Mouse (Mus musculus): Measurements from ENCODE around the gene Kremen1. TPM values are rescaled to one million over a fixed set of nuclear protein-coding genes. Genes with fewer than 3 reads are reported as not detected.

Gene Kremen1
- total RNA-seq (2017), result 7.5 and 8.5 TPM in 2 replicates

DNA sequence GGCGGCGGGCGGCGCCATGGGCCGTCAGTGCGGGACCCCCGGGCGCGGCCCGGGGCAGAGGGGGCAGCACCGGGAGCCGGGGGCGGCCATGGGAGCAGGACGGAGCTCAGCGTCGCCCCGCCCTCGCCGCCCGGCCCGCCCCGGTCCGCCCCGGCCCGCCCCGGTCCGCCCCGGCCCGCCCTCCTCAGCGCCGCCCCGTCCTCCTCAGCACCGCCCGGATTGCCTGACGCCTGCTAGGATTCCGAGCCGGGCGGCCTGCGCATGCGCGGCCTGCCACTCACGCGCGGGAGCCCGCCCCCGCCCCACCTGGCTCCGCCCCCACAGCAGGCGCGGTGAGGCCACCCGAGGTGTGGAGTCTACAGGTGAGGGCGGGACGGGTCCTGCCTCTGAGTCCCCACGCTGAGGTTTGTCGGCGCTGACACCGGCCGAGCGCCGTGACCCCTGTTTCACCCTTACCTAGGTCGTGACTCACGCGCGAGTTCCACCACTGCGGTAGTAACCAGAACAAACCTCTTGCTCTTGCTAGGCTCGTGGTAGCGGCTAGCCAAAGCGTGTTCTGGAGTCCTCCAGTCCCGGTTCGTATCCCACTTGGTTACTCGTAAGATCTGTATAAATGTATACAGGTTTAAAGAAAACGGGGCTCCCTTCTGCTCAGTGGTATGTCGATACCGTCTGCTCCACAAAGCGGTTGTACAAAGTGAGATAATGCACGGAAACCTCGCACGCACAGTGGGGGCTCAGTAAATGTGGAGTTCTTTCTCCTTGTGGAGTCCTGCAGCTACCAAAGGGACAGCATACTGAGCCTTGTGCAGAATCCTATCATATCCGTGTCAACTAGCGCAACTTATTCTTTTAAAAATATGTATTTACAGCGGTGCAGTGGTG is at the start of gene Kremen1:
TSS of gene Kremen1 (minus strand) at position 51 of the 885 bp plus-strand sequence.
- peak; percentile 65 for ATAC-seq (ENCODE audit: extremely low read depth, insufficient number of reproducible peaks, low FRiP score, poor library complexity, severe bottlenecking)

GRCm38 (mm10) chr11:5307024-5307905 is 45.9 kb upstream of the Kremen1 start:
- ATAC-seq (ENCODE audit: extremely low read depth, insufficient number of reproducible peaks, low FRiP score, poor library complexity, severe bottlenecking), result no peak

DNA sequence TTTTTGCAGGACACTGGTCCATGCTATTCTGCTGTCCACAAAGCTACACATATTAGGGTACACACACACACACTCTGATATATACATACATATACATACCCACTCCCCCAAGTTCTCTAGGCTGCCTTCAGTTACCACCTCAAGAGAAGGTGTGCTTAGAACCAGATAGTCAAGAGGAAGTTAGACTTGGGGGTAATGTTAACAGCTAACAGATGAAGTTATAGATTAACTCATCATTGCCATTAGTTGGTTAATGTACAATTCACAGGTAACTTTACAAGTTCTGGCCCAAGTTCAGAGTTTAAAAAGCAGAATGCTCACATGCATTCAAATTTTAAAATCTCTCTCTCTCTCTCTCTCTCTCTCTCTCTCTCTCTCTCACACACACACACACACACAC is 44.7 kb upstream of the Kremen1 start:
- ATAC-seq (ENCODE audit: extremely low read depth, insufficient number of reproducible peaks, low FRiP score, poor library complexity, severe bottlenecking), result no peak

- no peak for ATAC-seq (ENCODE audit: extremely low read depth, insufficient number of reproducible peaks, low FRiP score, poor library complexity, severe bottlenecking)
Measured at GRCm38 (mm10) chr11:5304526-5304925, 43.2 kb upstream of the Kremen1 start.

- no peak for ATAC-seq (ENCODE audit: extremely low read depth, insufficient number of reproducible peaks, low FRiP score, poor library complexity, severe bottlenecking)
Measured at GRCm38 (mm10) chr11:5298007-5298372, 36.6 kb upstream of the Kremen1 start.

- no peak for ATAC-seq (ENCODE audit: extremely low read depth, insufficient number of reproducible peaks, low FRiP score, poor library complexity, severe bottlenecking)
Measured at GRCm38 (mm10) chr11:5297148-5298006, 36.0 kb upstream of the Kremen1 start.

DNA sequence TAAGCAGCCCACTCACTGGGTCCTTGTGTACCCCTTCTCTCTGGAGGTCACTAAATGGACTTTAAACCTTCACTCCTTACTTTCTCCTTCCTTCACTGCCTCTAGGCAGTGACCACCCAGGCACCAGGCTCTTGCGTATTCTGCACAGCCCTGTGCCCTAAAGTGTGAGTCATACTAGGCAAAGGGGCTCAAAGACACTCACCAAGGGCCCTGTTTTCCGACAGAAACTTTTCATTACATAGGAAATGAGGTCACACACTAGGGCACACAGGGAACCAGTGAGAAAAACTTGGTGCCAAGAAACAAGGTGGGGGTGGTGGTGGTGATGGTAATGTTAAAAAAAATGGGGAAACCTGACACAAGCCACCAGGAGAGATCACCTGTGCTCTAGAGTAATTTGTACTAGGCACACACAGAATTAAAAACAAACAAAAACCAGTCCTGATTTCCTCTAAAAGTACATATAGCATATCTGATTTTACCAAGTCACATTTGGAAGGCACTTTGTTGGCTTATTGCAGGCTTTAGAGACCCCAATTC is 35.3 kb upstream of the Kremen1 start:
- ATAC-seq (ENCODE audit: extremely low read depth, insufficient number of reproducible peaks, low FRiP score, poor library complexity, severe bottlenecking), result no peak

DNA sequence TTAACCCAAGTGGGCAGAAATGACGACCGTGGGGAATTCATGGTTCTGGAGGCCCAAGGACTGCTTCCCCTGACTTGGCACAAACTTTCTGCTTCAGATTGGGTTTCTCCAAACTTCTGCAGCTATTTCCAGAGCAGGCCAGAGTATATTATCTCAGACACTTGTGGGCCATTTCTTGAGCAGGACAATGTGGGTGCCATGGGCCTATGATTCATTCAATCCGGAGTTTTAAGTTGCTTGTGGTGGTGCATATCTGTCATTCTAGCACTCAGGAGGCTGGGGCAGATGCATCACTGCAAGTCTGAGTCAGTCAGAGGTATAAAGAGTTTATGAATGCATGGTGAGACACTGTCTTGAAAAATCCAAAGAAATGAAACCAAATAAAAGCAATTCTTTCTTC is 33.4 kb upstream of the Kremen1 start:
- ATAC-seq (ENCODE audit: extremely low read depth, insufficient number of reproducible peaks, low FRiP score, poor library complexity, severe bottlenecking), result no peak

DNA sequence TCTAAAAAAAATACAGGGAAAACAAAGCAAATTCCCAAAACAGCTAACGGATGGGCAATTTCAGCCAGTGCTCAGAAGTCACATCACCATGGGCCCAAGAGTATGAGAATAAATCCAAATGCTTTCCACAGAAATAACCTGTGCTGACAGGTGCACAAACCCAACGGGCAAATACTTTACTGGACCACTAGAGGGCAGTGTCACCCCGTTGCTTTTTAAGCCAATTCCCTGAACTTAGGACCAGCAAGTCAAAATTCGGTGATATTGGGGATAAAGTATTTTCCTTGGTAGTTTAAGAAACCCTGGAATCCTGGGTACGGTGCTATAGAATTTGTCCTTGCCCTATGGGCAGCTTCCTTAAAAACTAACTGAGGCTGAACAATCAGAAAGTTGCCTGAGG is 29.3 kb upstream of the Kremen1 start:
- 0 out of 2 replicates have a peak, but pooled peaks have one; percentile 39 for ATAC-seq (ENCODE audit: extremely low read depth, insufficient number of reproducible peaks, low FRiP score, poor library complexity, severe bottlenecking)

- no peak for ATAC-seq (ENCODE audit: extremely low read depth, insufficient number of reproducible peaks, low FRiP score, poor library complexity, severe bottlenecking)
Measured at GRCm38 (mm10) chr11:5289826-5290580, 28.6 kb upstream of the Kremen1 start.

GRCm38 (mm10) chr11:5283987-5284386 is 22.6 kb upstream of the Kremen1 start:
- ATAC-seq (ENCODE audit: extremely low read depth, insufficient number of reproducible peaks, low FRiP score, poor library complexity, severe bottlenecking), result no peak

GRCm38 (mm10) chr11:5280932-5281331 is 19.6 kb upstream of the Kremen1 start:
- ATAC-seq (ENCODE audit: extremely low read depth, insufficient number of reproducible peaks, low FRiP score, poor library complexity, severe bottlenecking), result no peak

DNA sequence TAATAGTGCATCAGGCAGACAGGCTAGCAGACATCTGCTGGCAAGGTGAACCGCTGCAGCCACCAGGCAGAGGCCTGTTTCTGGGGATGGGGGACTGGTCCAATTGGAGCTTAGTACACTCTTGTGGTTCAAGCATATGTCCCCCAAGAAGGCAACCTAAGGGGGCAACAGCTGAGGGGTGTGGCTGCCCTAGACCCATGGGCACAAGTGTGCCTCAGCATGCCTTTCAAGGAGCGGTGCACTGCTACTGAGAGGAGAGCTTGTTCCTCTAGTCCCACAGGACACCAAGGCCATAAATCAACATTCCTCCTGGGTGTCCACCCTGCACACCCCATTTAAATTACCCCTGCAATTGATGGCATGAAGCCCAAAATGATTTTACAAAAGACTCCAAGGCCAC is 17.1 kb upstream of the Kremen1 start:
- no peak for ATAC-seq (ENCODE audit: extremely low read depth, insufficient number of reproducible peaks, low FRiP score, poor library complexity, severe bottlenecking)

GRCm38 (mm10) chr11:5277307-5277971 is 16.1 kb upstream of the Kremen1 start:
- ATAC-seq (ENCODE audit: extremely low read depth, insufficient number of reproducible peaks, low FRiP score, poor library complexity, severe bottlenecking), result no peak

DNA sequence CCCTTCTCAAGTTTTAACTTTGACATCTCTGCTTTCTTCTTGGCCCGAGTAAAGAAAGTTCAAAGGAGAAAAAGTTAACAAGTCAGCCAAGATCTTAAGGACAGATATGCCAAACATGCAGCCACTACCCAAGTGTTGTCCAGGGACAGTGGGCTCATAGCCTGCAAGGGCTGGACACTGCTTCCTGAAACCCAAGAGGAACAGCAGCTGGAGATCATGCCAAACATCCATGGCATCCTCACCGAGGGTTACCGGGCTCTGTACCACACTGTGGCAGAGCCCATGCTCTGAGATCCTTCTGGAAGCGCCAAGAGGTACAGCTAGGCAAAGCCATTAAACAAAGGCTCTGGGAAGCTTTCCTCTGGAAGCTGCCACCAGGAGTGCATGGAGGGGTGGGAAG is 13.9 kb upstream of the Kremen1 start:
- ATAC-seq (ENCODE audit: extremely low read depth, insufficient number of reproducible peaks, low FRiP score, poor library complexity, severe bottlenecking), result no peak

DNA sequence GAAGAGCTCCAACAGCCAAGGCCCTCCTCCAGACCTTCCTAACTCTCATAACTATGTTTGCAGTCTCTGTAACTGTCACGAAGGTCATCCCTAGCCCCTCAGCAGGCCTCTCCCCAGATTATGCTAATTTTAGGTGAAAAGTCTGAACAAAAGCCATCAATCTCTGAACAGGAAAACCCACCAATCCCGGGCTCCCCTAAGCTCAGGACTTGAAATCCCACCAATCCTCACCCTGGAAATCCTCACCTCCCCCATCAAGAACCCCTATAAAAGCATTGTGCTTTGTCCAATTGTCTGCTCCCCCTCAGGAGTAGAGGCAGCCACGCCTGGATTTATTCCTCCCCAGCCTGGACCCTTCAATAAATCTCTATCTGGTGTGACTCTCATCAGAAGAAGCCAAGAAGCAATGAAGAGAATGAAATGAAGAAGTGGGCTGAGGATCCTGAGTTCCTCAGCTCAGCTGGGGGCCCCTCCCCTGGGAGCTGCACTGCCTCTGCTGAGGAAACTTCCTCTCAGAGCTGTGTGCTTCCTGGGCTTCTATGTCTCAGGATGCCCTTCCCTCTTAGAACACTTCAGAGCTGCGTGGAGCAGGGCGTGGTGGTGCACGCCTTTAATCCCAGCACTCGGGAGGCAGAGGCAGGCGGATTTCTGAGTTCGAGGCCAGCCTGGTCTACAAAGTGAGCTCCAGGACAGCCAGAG is 11.3 kb upstream of the Kremen1 start:
- no peak for ATAC-seq (ENCODE audit: extremely low read depth, insufficient number of reproducible peaks, low FRiP score, poor library complexity, severe bottlenecking)

GRCm38 (mm10) chr11:5272066-5272360 is 10.7 kb upstream of the Kremen1 start:
- no peak for ATAC-seq (ENCODE audit: extremely low read depth, insufficient number of reproducible peaks, low FRiP score, poor library complexity, severe bottlenecking)

Measured in neutrophil, adult 5-6 weeks (primary cell).